Mouse (Mus musculus) ES-Bruce4 (cell line): ENCODE data around the gene Calm1. TPM values are rescaled to one million over a fixed set of nuclear protein-coding genes. Genes with fewer than 3 reads are reported as not detected.
A peak's percentile ranks its signal among the peaks of the same experiment; 100 is the strongest.

ENCODE experiments used
- H3K27ac ChIP-seq: 2 replicates; pipeline ENCODE4 v1.5.1; 2012; ENCODE audit warnings: low read length, inconsistent platforms; ENCODE audit not compliant: insufficient read depth
- H3K27me3 ChIP-seq: 2 replicates; pipeline ENCODE4 v1.6.1; 2012; ENCODE audit warnings: mild to moderate bottlenecking, low read length, inconsistent platforms; ENCODE audit not compliant: control insufficient read depth, poor library complexity, insufficient read depth, severe bottlenecking
- H3K36me3 ChIP-seq: 2 replicates; pipeline ENCODE4 v1.6.1; 2012; ENCODE audit warnings: inconsistent platforms, mild to moderate bottlenecking, low read length, moderate library complexity; ENCODE audit not compliant: control insufficient read depth, poor library complexity, insufficient read depth, severe bottlenecking
- H3K4me1 ChIP-seq: one replicate; pipeline ENCODE4 v1.8.1; 2011; ENCODE audit warnings: low read length; ENCODE audit not compliant: control insufficient read depth, insufficient read depth
- H3K4me3 ChIP-seq: 2 replicates; pipeline ENCODE4 v1.5.1; 2011; ENCODE audit warnings: low read depth, mild to moderate bottlenecking, low read length
- H3K9ac ChIP-seq: 2 replicates; pipeline ENCODE4 v1.6.1; 2012; ENCODE audit warnings: low read depth, mild to moderate bottlenecking, inconsistent platforms; ENCODE audit not compliant: poor library complexity, severe bottlenecking
- H3K9me3 ChIP-seq: replicated peaks from 2 replicates; pipeline ENCODE4 v1.6.1; 2012; ENCODE audit warnings: mild to moderate bottlenecking, low read length, inconsistent platforms; ENCODE audit not compliant: control insufficient read depth, poor library complexity, insufficient read depth, severe bottlenecking
- CTCF ChIP-seq: IDR thresholded peaks from one replicate; pipeline ENCODE4 v1.8.1; 2011; ENCODE audit warnings: low read depth, low read length
- EP300 ChIP-seq: IDR thresholded peaks from 2 replicates; pipeline ENCODE4 v1.6.1; 2011; ENCODE audit warnings: low read depth, low read length; ENCODE audit not compliant: insufficient read depth
- POLR2A ChIP-seq: IDR thresholded peaks from one replicate; pipeline ENCODE4 v1.8.1; 2011; ENCODE audit warnings: low read length; ENCODE audit not compliant: insufficient read depth
- polyA plus RNA-seq: library from polyadenylated mRNA; stranded (reverse); fragments of >200 nt; gene quantifications from 2 replicates; pipeline ENCODE4 v1.2.4, GENCODE M21; 2011; ENCODE audit warnings: low read depth; ENCODE audit not compliant: missing spikeins, insufficient read depth, insufficient read length

The Calm1 gene
- 280 and 286 TPM in 2 replicates for polyA plus RNA-seq

DNA sequence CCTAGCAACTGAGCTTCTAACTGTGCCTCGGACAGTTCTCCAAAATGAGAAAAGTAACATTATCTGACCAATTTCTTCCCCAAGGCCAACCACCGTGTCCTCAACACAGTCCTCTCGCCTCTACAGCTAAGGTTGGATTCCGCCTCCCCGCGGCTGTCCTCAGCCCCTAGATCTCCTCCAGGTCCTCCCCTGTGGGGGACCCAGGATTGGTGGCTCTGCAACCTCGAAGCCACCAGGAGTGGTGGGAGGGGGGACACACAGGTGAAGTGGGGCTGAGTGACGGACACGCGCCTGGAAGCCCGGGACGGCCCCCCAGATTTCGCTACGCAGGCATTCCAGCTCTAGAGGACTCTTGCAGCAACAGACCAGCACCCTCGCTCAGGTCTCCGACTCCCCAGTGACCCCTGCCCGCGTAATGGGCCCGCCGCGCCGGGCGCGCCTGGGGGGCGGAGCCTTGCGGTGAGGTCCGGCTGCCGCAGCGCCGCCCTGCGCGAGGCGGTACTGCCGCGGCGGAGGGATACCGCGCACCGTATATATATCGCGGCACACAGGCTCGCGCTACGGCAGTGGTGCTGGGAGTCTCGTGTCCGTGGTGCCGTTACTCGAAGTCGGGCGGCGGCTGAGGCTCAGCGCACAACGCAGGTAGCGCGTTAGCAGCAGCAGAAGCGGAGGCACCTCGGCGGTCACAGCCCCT lies at the start of gene Calm1:
Calm1 (plus strand) TSS at position 469 of the 694 bp plus-strand sequence.
- TF ChIP-seq EP300 (peak; percentile 89), CTCF (no peak), POLR2A (peak; percentile 99)
- Histone ChIP-seq H3K9ac (peak within 1 kb of the TSS; percentile 58), H3K4me1 (no peaks in the 10 kb centered on the region), H3K27me3 (no peaks in the 10 kb centered on the region), H3K4me3 (peak within 1 kb of the TSS; percentile 82), H3K36me3 (peaks cover 11% of the 10 kb centered on the region), H3K9me3 (no peaks in the 10 kb centered on the region), H3K27ac (no peak within 1 kb of the TSS)

DNA sequence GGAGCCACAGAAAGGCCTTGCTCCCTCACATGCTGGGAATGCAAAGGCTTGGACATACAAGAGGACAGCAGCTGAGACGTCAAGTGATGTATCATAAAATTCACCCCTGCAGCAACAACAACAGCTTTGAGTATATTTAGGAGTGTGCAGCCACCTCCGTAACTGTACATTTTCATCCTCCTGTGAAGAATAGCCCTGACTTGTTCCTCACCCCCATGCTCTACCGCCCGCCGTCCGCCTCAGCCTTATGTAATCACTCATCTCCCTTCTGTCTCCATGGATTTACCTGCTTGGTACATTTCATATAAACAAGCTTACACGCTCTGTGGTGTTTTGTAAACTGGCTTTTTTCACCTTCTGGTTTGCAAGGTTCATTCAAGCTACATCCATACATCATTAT lies 46.8 kb upstream of the Calm1 start:
- Histone ChIP-seq H3K9me3 (no peaks in the 10 kb centered on the region), H3K4me3 (no peak overlapping the region), H3K4me1 (no peaks in the 10 kb centered on the region), H3K27me3 (no peaks in the 10 kb centered on the region), H3K36me3 (peaks cover 23% of the 10 kb centered on the region), H3K27ac (no peak overlapping the region), H3K9ac (no peak overlapping the region)
- TF ChIP-seq POLR2A (no peak), EP300 (no peak), CTCF (no peak)

DNA sequence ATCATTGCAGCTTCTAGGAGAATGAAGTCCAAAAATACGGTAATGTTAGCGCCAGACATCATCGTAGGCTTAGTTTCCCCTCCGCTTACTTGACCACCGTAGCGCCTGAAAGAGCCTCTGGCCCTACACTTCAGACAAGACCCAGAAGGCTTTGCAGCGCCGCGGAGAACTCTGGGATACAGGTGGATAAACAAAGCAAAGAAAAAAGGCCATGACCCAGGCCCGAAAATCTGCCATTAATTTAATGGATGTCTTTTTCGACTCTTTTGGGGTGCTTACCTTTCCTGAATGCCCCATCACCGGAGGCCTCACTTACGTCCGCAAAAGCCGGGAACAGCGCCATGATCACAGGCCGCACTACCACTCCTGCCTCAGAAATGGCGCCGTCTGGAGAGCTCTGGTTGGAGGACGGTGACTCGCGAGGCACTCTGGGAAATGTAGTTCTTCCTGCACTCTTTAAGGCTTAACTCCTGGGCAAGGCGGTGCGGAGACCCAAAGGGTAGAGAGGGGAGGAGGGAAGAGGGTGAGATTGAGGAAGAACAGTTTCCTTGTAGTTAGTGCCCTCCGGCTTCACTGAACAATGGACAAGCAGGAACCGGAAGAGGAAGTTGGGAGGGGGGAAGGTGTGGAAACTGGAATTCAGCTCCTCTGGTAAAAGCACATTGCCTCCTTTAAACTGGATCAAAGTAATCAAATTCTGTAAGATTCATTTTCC lies 39.8 kb upstream of the Calm1 start, which contains the start of gene Nrde2:
Nrde2 (minus strand) TSS at position 393 of the 715 bp plus-strand sequence.
- H3K27ac ChIP-seq, result no peak within 1 kb of the TSS
- peak within 1 kb of the TSS; percentile 77 for H3K4me3 ChIP-seq
- no peaks in the 10 kb centered on the region for H3K27me3 ChIP-seq
- 0 out of 2 replicates have a peak, but pooled peaks cover 4% of the 10 kb centered on the region for H3K36me3 ChIP-seq
- H3K4me1 ChIP-seq, result no peaks in the 10 kb centered on the region
- no peak for TF ChIP-seq EP300
- no peak for TF ChIP-seq POLR2A
- no peak for TF ChIP-seq CTCF
- H3K9me3 ChIP-seq, result no peaks in the 10 kb centered on the region
- peak within 1 kb of the TSS; percentile 61 for H3K9ac ChIP-seq

DNA sequence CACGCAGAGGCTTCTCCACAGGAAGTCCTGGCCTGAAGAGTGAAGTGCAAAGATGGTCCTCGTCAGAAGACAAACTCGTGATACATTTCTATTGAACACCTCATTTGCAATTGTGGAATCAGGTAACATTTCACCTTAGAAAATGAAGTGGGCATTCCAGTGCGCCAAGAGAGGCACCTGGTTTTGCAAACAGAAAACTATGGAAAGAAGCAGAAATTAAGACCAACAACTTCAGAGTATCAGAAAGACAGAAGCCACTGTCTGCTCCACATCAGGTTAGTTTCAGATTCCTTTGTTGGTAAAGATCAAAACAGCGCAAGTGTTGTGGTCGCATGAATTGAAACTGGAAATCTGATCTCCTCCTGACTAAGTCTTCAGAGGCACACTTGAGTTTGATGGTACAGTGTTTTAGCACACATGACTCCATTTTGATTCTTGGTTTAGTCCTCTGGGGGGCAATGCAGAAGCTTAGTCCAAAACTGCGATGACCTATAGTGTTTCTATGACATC lies 34.2 kb upstream of the Calm1 start:
- Histone ChIP-seq H3K4me3 (no peak overlapping the region), H3K27me3 (no peaks in the 10 kb centered on the region), H3K36me3 (no peaks in the 10 kb centered on the region), H3K9me3 (no peaks in the 10 kb centered on the region), H3K4me1 (peaks cover 1% of the 10 kb centered on the region), H3K9ac (no peak overlapping the region), H3K27ac (no peak overlapping the region)
- TF ChIP-seq CTCF, result no peak
- TF ChIP-seq POLR2A, result no peak
- no peak for TF ChIP-seq EP300

DNA sequence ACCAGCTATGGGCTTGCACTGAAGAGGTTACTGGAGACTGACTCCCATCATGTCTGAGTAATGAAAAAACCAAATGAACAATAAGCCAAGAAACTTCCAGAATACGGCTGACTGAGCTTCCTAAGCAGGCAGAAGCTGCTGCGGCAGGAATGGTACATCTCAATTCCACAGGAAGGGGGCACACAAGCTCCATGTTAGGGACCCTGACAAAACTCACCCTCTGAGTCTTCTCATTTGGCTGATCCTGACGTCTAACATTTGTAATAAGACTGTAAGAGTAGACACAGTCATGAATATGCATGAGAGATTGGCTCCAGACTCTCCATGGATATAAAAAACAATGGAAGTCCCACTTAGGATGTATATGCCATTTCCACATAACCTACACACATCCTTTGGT lies 33.1 kb upstream of the Calm1 start:
- H3K4me1 ChIP-seq, result peaks cover 1% of the 10 kb centered on the region
- TF ChIP-seq EP300 (no peak), CTCF (peak; percentile 54), POLR2A (no peak)

DNA sequence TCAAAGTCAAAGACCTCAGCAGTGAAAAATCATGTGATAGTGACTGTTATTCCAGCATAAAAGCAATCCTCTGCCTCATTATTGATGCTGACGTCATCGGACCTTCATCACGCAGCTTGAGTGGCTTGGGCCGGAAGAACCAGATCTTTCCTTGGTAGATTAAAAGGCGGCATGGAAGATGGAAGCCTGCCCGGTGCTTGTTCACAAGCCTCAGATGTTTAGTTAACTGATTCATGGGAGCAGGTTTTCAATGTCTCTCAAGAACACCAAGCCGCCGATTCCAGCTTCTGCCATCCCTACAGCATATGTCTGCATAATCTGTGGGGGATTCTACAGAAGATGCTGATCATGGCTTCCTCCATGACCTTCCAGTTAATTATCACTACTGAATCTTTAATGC lies 32.3 kb upstream of the Calm1 start:
- peaks cover 1% of the 10 kb centered on the region for H3K4me1 ChIP-seq
- no peak overlapping the region for H3K27ac ChIP-seq
- H3K9me3 ChIP-seq, result no peaks in the 10 kb centered on the region
- no peaks in the 10 kb centered on the region for H3K36me3 ChIP-seq
- TF ChIP-seq CTCF (no peak), EP300 (no peak), POLR2A (no peak)
- no peak overlapping the region for H3K9ac ChIP-seq
- H3K4me3 ChIP-seq, result no peak overlapping the region
- H3K27me3 ChIP-seq, result no peaks in the 10 kb centered on the region

More for the DNA sequence above, 33.1 kb upstream of the Calm1 start:
- Histone ChIP-seq H3K4me3 (no peak overlapping the region), H3K27ac (no peak overlapping the region), H3K9ac (no peak overlapping the region), H3K9me3 (no peaks in the 10 kb centered on the region), H3K27me3 (no peaks in the 10 kb centered on the region), H3K36me3 (no peaks in the 10 kb centered on the region)
